Mouse (Mus musculus) G1E (cell line): Measurements from ENCODE around the gene Dtymk.

Experiments
- CTCF ChIP-seq: IDR thresholded peaks from 2 replicates; pipeline ENCODE4 v1.5.1; 2012; ENCODE audit warnings: low read depth, low read length, inconsistent platforms, mixed read lengths
- GATA1 ChIP-seq: IDR thresholded peaks from 2 replicates; pipeline ENCODE4 v1.6.1; 2012; ENCODE audit warnings: borderline replicate concordance, low read length, inconsistent platforms, mixed read lengths
- POLR2AphosphoS5 ChIP-seq: IDR thresholded peaks from 2 replicates; pipeline ENCODE4 v1.6.1; 2012; ENCODE audit warnings: low read depth, low read length, inconsistent platforms; ENCODE audit not compliant: insufficient replicate concordance
- TAL1 ChIP-seq: conservative IDR thresholded peaks from 2 replicates; pipeline ENCODE4 v1.6.1; 2012; ENCODE audit warnings: low read depth, low read length, inconsistent platforms, mixed read lengths

- TF ChIP-seq TAL1 (no peak), CTCF (no peak), GATA1 (no peak), POLR2AphosphoS5 (no peak)
Observed at GRCm38 (mm10) chr1:93834671-93835150, 33.0 kb upstream of the Dtymk start.
